Mouse (Mus musculus) CD4-positive, CD25-positive, alpha-beta regulatory T cell, adult 9 weeks (primary cell): Measurements from ENCODE around the gene Fhod1. TPM values are rescaled to one million over a fixed set of nuclear protein-coding genes. Genes with fewer than 3 reads are reported as not detected.

ENCODE experiments used
- polyA plus RNA-seq: library from polyadenylated mRNA; unstranded; fragments of 100-300 nt; shearing (Covaris generic); gene quantifications from one replicate; pipeline ENCODE4 v1.2.1, GENCODE M21; 2017

Fhod1 gene
- polyA plus RNA-seq: 1.5 TPM

DNA sequence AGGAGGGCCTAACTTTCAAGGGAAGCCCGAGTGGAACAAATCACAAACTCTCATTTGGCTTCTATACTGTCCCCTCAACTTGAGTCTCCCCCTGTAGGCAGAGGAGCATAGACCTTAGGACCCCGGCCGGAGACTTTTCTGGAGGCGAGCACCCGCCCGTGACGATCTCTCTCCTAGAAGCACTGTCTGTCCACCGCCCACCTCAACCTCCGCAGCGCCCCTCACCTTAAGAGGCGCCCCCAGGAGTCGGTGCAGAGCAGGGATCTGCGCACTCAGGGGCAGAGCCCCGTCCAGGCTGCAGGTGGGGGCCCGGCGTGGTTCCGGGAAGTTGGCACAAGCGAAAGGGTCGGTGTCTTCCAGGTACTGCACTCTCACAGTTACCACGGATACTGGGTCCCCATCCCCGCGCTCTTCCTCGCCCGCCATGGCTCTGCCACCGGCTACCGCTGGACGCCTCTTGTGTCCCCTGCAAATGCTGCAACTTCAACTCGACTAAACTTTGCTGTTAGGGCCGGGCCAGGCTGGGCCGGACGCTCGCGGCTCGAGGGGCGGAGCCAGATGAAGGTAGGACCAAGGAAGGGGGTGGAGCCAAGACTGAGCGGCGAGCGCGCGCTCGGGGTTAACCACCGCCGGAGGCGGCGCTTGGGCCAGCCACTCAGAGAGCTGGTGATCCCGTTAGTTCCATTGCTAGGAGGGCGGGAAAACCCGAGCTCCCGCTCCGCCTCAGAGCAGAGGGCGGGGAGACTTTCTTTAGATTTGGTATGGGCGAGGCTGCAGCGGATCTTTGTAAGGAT lies at the start of gene Fhod1:
TSS of gene Fhod1 (minus strand) at position 526 of the 794 bp plus-strand sequence.

DNA sequence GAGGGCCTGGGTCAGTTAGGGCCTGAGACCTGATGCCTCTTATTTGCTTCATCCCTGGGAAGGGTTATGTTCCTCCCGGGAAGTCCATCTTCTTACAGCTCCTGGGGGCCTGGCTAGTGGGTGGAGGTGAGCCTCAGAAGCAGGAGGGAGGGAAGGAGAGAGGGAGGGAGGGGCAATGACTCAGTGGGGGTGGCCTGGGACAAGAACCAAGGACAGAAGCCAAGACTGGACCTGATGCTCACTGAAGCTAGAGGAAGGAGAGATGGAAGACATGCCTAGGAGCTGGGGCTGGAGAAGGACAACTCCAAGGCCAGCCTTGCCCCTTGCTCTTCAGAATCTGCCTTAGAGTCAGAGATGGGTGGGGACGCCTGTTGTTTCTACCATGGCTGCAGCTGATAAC lies 25.3 kb upstream of the Fhod1 start, which contains the start of gene Plekhg4:
TSS of gene Plekhg4 (plus strand) at position 243 of the 400 bp plus-strand sequence.

DNA sequence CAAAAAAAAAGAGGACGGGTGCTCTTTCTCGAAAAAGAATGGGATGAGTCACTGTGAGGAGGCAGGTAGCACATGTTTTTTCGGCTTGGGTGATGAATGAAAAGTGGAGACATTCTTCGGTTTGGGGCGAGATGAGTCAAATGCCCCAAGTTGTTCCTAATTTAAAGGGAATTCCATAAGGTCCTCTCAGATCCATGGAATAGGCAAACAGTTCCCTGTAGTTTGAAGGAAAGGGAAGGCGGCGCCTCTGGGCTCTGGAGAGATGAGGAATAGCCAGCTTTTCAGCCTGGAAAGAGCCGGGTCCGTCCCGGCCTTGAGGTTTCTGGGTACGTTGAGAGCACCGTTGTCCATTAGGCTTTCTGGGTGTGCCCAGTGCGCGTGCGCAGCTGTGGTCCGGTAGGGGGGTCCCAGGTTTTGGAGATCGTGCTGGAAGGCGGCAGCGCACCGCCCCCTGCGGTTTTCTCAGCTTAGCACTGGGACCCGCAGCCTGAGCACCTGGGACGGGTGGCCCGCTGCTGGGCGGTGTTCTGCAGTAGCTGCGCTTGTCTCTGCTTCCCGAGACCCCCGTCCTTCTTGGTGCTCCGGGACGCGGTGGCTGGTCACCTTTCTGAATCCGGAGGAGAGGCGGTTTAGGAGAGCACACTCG lies 820 bp upstream of the Fhod1 start, which contains the start of gene Slc9a5:
TSS of gene Slc9a5 (plus strand) at position 394 of the 646 bp plus-strand sequence.

DNA sequence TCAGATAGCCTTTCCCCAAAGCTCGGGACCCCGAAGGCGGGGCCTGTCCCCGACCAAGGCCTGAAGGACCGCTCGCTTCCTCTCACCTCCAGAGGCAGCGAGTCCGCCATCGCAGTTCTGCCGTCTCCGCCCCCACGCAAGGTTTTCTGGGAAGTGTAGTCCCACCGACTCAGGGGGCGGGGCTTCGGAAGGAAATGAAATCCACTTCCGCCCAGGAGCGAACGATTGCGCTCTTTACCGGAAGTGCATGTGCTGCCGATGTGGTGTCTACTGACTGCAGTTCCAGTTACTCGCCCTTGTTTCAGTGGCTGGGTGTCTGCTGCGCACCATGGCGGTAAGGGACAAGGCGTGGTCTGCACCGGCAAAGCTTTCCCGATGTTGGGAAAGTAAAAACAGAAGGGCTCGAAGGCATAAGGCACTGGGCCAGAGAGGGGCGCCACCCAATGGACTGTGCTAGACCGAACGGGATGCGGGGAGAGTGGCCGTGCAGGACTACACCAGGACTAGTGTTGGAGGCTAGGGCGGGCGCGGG lies 21.5 kb downstream of the Fhod1 start, which contains the start of the genes Lrrc29 and Tmem208:
TSS of gene Lrrc29 (minus strand) at position 138 of the 532 bp plus-strand sequence.
TSS of gene Tmem208 (plus strand) at position 214 of the 532 bp plus-strand sequence.

DNA sequence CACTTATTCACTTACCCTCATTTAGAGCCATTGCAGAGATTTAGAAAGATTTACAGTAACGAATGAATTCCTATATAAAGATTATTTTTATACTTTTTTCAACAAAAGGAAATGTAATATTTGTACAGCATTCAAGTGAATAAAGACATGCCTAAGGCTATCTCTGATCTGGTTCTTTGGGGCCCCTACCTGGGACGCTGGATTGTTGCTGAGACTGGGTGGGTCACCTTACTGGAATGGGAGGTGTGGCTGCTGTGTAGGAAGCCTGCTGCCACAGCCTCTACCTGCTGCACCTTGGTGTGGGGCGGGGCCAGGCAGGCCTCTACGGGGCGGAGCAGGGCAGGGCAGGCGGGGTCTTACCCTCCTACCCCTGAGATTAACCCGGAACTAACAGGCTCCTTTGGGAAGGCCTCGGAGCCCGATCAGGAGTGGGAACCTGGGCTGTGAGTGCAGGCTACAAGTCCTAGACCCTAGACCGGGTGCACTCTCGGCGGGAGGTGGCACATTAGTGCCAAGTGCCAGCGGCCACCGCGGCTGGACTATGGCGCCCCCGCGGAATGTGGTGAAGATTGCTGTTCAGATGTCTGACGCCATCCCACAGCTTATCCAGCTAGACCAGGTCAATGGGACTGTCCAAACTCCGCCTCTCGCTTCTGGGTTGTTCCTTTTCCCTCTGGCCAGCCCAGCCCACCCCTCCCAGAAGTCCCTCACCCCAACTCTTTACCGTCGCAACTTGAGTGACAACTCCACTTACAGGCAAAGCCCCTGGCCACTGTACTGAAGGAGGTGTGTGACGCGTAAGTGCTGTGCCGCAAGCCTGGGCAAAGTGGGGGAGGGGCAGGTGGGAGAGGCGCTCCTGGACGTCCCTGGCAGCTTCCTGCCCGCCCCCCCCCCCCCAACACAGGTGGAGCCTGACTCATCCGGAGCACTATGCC lies 42.3 kb downstream of the Fhod1 start, which contains the start of gene Elmo3:
TSS of gene Elmo3 (plus strand) at position 391 of the 935 bp plus-strand sequence.

DNA sequence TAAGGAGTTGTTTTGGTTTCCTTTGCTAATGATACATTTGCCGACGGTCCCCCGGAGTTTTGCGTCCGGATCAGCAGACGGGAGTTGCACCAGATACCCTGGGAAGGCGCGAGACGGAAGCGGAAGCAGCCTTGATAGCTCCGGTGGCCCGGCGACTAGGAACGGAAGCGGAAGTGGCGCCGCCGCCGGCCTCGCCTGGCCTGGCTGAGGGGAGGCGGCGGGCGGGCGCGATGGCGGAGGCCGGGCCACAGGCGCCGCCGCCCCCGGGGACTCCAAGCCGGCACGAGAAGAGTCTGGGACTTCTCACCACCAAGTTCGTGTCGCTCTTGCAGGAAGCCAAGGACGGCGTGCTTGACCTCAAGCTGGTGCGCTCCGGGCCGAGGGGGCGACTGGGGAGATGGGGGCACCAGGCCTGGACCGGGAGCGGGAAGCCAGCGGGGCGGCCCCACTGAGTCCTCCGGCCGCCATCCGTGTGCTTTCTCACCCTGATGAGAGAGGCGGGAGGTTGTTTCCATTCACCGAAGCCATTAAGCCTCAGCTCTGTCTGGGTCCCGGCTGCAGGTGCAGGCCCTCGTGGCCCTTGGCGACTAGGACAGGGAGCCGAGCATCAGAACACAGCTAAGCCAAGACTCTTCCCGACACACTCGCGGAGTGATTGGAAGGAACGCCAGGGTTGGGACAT lies 50.1 kb downstream of the Fhod1 start, which contains the start of gene E2f4:
TSS of gene E2f4 (plus strand) at position 153 of the 682 bp plus-strand sequence.

DNA sequence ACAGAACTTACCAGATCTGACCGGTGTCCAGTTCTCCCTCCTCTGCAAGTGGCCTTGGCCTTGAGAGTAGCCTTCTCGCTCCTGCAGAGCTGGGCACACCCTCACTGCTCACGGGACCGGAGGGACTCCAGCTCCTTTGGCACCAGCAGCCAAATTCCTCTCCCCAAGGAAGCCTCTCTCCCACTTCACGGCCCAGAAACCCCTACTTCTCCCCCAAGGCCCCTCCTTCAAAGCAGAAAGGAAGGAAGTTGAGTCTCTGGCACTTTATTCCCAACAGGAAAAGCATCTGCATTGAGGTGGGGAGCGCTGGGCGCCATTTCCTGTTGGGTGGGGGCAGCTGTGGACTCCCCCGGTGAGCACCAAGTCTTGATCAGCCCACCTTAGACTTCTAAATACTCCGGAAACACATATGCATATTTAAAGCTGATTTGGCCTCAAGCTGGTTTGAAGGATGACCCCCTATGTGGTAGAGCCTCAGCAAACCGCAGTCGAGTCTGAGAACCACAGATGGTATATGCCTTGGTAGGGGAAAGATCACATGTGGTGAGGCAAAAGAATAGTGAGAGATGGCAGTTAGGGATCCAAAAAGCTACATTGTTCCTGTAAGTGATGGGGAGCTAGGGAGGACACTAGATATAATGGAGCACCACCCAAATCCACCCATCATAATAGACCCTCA lies 51.7 kb downstream of the Fhod1 start, which contains the start of gene Exoc3l:
TSS of gene Exoc3l (minus strand) at position 207 of the 679 bp plus-strand sequence.

DNA sequence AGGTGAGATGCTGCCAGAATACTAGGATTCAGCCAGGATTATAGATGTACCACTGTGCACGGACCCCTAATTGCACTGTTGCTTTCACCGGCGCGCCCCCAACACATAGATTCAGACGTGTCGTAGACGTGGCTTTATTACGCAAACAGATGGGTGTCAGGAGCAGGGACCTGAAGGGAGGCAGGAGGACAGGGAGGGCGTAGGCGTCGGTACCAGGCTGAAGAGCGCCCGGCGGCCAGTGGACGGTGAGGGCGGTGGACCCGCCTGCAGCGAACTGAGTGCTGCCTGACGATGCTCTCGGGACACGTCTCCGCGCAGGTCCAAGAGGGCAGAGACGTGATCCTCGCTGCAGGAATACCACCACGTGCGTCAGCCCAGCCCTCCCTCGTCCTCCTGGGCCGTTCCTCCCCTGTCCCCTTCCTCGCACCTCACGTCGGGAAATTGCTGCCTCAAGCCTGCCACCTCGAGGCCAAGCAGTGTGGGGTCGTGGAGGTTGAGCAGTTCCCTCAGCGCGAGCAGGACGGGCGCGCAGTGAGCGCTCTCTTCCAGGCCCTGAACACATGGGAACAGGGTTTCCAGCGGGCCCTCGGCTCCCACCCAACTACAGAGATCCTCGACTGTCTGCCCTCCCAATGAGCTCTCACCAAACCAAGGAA lies 57.8 kb downstream of the Fhod1 start, which contains the start of gene 4931428F04Rik:
TSS of gene 4931428F04Rik (minus strand) at position 60 of the 656 bp plus-strand sequence.

Other genes with a start within 250 kb of the Fhod1 start
- gene Ces4a, start 216.2 kb downstream of the Fhod1 start, polyA plus RNA-seq: not detected
- gene Cbfb, start 177.3 kb downstream of the Fhod1 start, polyA plus RNA-seq: 22.2 TPM
- gene D230025D16Rik, start 122.8 kb downstream of the Fhod1 start, polyA plus RNA-seq: 24.4 TPM
- 0.68 TPM for gene B3gnt9, start 92.8 kb downstream of the Fhod1 start, polyA plus RNA-seq
- gene Tradd, start 83.3 kb downstream of the Fhod1 start, polyA plus RNA-seq: 27.8 TPM
- 15.2 TPM for gene Fbxl8, start 83.3 kb downstream of the Fhod1 start, polyA plus RNA-seq
- 0.62 TPM for gene Hsf4, start 78.2 kb downstream of the Fhod1 start, polyA plus RNA-seq
- not detected for gene Nol3, start 71.8 kb downstream of the Fhod1 start, polyA plus RNA-seq
- gene 4931428F04Rik, start 58.1 kb downstream of the Fhod1 start, polyA plus RNA-seq: 2.4 TPM
- gene Exoc3l, start 51.9 kb downstream of the Fhod1 start, polyA plus RNA-seq: 0.76 TPM
- 54.4 TPM for gene E2f4, start 50.3 kb downstream of the Fhod1 start, polyA plus RNA-seq
- gene Elmo3, start 42.4 kb downstream of the Fhod1 start, polyA plus RNA-seq: 10.5 TPM
- 5.8 TPM for gene Lrrc29, start 21.7 kb downstream of the Fhod1 start, polyA plus RNA-seq
- gene Tmem208, start 21.6 kb downstream of the Fhod1 start, polyA plus RNA-seq: 158 TPM
- gene Slc9a5, start 890 bp upstream of the Fhod1 start, polyA plus RNA-seq: 0.45 TPM
- 0.17 TPM for gene Plekhg4, start 25.3 kb upstream of the Fhod1 start, polyA plus RNA-seq
- gene Kctd19, start 65.5 kb upstream of the Fhod1 start, polyA plus RNA-seq: not detected
- not detected for gene Lrrc36, start 65.6 kb upstream of the Fhod1 start, polyA plus RNA-seq
- gene Tppp3, start 123.6 kb upstream of the Fhod1 start, polyA plus RNA-seq: not detected
- gene Zdhhc1, start 148.9 kb upstream of the Fhod1 start, polyA plus RNA-seq: 2.3 TPM
- not detected for gene Hsd11b2, start 170.8 kb upstream of the Fhod1 start, polyA plus RNA-seq
- 55.5 TPM for gene Atp6v0d1, start 218.1 kb upstream of the Fhod1 start, polyA plus RNA-seq